Mouse (Mus musculus) myocyte (in vitro differentiated cells): Measurements from ENCODE around the gene Spaca9. TPM values are rescaled to one million over a fixed set of nuclear protein-coding genes. Genes with fewer than 3 reads are reported as not detected.

ENCODE experiments used
- H3K27me3 ChIP-seq: one replicate; pipeline ENCODE4 v1.6.1; 2011; ENCODE audit not compliant: control insufficient read depth, insufficient read depth, insufficient read length
- H3K36me3 ChIP-seq: one replicate; pipeline ENCODE4 v1.6.1; 2011; ENCODE audit not compliant: control insufficient read depth, insufficient read depth
- H3K4me2 ChIP-seq: one replicate; pipeline ENCODE4 v1.6.1; 2011; ENCODE audit warnings: low read depth, control low read depth
- H3K4me3 ChIP-seq: one replicate; pipeline ENCODE4 v1.5.1; 2011; ENCODE audit warnings: mild to moderate bottlenecking, control low read depth, moderate library complexity
- H3K79me2 ChIP-seq: one replicate; pipeline ENCODE4 v1.6.1; 2011; ENCODE audit not compliant: control insufficient read depth, insufficient read depth
- H3ac ChIP-seq: one replicate; pipeline ENCODE4 v1.6.1; 2011; ENCODE audit not compliant: control insufficient read depth, insufficient read length
- CEBPB ChIP-seq: IDR thresholded peaks from 2 replicates; pipeline ENCODE4 v1.6.1; 2011; ENCODE audit warnings: mild to moderate bottlenecking, moderate library complexity; ENCODE audit not compliant: poor library complexity, insufficient read depth, severe bottlenecking
- E2F4 ChIP-seq: IDR thresholded peaks from one replicate; pipeline ENCODE4 v1.6.1; 2011; ENCODE audit warnings: mild to moderate bottlenecking, control low read depth, moderate library complexity; ENCODE audit not compliant: insufficient read depth
- MAX ChIP-seq: IDR thresholded peaks from one replicate; pipeline ENCODE4 v1.6.1; 2011; ENCODE audit warnings: low read depth, mild to moderate bottlenecking, control low read depth
- MYOD1 ChIP-seq, 3 experiments: IDR thresholded peaks; one replicate each; pipeline ENCODE4 v1.6.1; 2011; ENCODE audit warnings: control low read depth in 2 of 3, low read depth in 2 of 3, mild to moderate bottlenecking in 2 of 3, moderate library complexity in 1 of 3; ENCODE audit not compliant: insufficient read length in 2 of 3, control insufficient read depth in 1 of 3
- MYOG ChIP-seq, 3 experiments: IDR thresholded peaks; one replicate each; pipeline ENCODE4 v1.6.1; 2011; ENCODE audit warnings: control low read depth in 2 of 3, low read depth in 2 of 3, mild to moderate bottlenecking in 2 of 3; ENCODE audit not compliant: insufficient read length in 2 of 3, control insufficient read depth in 1 of 3, insufficient read depth in 1 of 3
- POLR2A ChIP-seq: IDR thresholded peaks from one replicate; pipeline ENCODE4 v1.6.1; 2011; ENCODE audit warnings: low read depth, mild to moderate bottlenecking, control low read depth, moderate library complexity; ENCODE audit not compliant: insufficient read length
- POLR2AphosphoS2 ChIP-seq: IDR thresholded peaks from one replicate; pipeline ENCODE4 v1.6.1; 2011; ENCODE audit warnings: low read depth, control low read depth; ENCODE audit not compliant: insufficient read length
- REST ChIP-seq: IDR thresholded peaks from one replicate; pipeline ENCODE4 v1.6.1; 2011; ENCODE audit warnings: mild to moderate bottlenecking, control low read depth, moderate library complexity; ENCODE audit not compliant: insufficient read depth, insufficient read length
- SRF ChIP-seq: IDR thresholded peaks from one replicate; pipeline ENCODE4 v1.6.1; 2011; ENCODE audit warnings: low read depth; ENCODE audit not compliant: control insufficient read depth, insufficient read length
- TCF12 ChIP-seq: IDR thresholded peaks from one replicate; pipeline ENCODE4 v1.6.1; 2011; ENCODE audit warnings: mild to moderate bottlenecking, control low read depth; ENCODE audit not compliant: poor library complexity, insufficient read depth, severe bottlenecking
- TCF3 ChIP-seq: IDR thresholded peaks from one replicate; pipeline ENCODE4 v1.6.1; 2011; ENCODE audit warnings: low read depth, control low read depth; ENCODE audit not compliant: insufficient read length
- USF1 ChIP-seq: IDR thresholded peaks from one replicate; pipeline ENCODE4 v1.6.1; 2011; ENCODE audit warnings: low read depth, mild to moderate bottlenecking, control low read depth, moderate library complexity
- polyA plus RNA-seq: library from polyadenylated mRNA; unstranded; fragments of >200 nt; fragmentation: generic; extraction: Trizol; gene quantifications from one replicate; pipeline ENCODE4 v1.2.1, GENCODE M21; 2012; ENCODE audit warnings: missing spikeins

The Spaca9 gene
- polyA plus RNA-seq, 1 experiment, result 0.47 TPM

GRCm38 (mm10) chr2:28653351-28653750, 46.2 kb downstream of the Spaca9 start:
- Histone ChIP-seq H3K79me2 (peaks cover 5% of the 10 kb centered on the region), H3K4me2 (no peak overlapping the region), H3K36me3 (peaks cover 4% of the 10 kb centered on the region), H3K4me3 (no peak overlapping the region), H3ac (no peak overlapping the region), H3K27me3 (no peaks in the 10 kb centered on the region)
- TF ChIP-seq USF1 (no peak), TCF3 (no peak), MAX (no peak), CEBPB (no peak), SRF (no peak), POLR2A (no peak), E2F4 (no peak), POLR2AphosphoS2 (no peak), MYOD1 (IDR thresholded peaks at IDR 0.05; ENCODE audit: control insufficient read depth in 1 of 3, insufficient read length in 2 of 3, low read depth in 2 of 3) (no peak), MYOG (IDR thresholded peaks at IDR 0.05; ENCODE audit: control insufficient read depth in 1 of 3, insufficient read depth in 1 of 3, insufficient read length in 2 of 3, low read depth in 2 of 3) (no peak), REST (no peak), TCF12 (no peak)

GRCm38 (mm10) chr2:28650526-28650925, 49.0 kb downstream of the Spaca9 start:
- peaks cover 22% of the 10 kb centered on the region for H3K79me2 ChIP-seq
- TF ChIP-seq SRF (no peak), CEBPB (no peak), MAX (no peak), USF1 (no peak), POLR2AphosphoS2 (no peak), MYOG (IDR thresholded peaks at IDR 0.05; ENCODE audit: control insufficient read depth in 1 of 3, insufficient read depth in 1 of 3, insufficient read length in 2 of 3, low read depth in 2 of 3) (no peak), TCF3 (no peak), POLR2A (no peak), TCF12 (no peak), MYOD1 (IDR thresholded peaks at IDR 0.05; ENCODE audit: control insufficient read depth in 1 of 3, insufficient read length in 2 of 3, low read depth in 2 of 3) (no peak), REST (no peak)
- H3K36me3 ChIP-seq, result no peaks in the 10 kb centered on the region
- no peak overlapping the region for H3ac ChIP-seq
- H3K27me3 ChIP-seq, result no peaks in the 10 kb centered on the region
- H3K4me2 ChIP-seq, result no peak overlapping the region
- no peak overlapping the region for H3K4me3 ChIP-seq

GRCm38 (mm10) chr2:28643081-28643480, 56.4 kb downstream of the Spaca9 start:
- H3K4me3 ChIP-seq, result no peak overlapping the region

More at GRCm38 (mm10) chr2:28643081-28643480, 56.4 kb downstream of the Spaca9 start:
- peaks cover 56% of the 10 kb centered on the region for H3K79me2 ChIP-seq
- H3ac ChIP-seq, result no peak overlapping the region
- H3K4me2 ChIP-seq, result no peak overlapping the region
- TF ChIP-seq MYOG (IDR thresholded peaks at IDR 0.05; ENCODE audit: control insufficient read depth in 1 of 3, insufficient read depth in 1 of 3, insufficient read length in 2 of 3, low read depth in 2 of 3), result no peak
- no peak for TF ChIP-seq POLR2AphosphoS2
- no peak for TF ChIP-seq SRF
- no peak for TF ChIP-seq USF1
- TF ChIP-seq CEBPB, result no peak
- TF ChIP-seq TCF3, result no peak
- no peak for TF ChIP-seq TCF12
- no peak for TF ChIP-seq MYOD1 (IDR thresholded peaks at IDR 0.05; ENCODE audit: control insufficient read depth in 1 of 3, insufficient read length in 2 of 3, low read depth in 2 of 3)
- no peak for TF ChIP-seq POLR2A
- no peak for TF ChIP-seq REST
- TF ChIP-seq MAX, result no peak
- TF ChIP-seq E2F4, result no peak
- no peaks in the 10 kb centered on the region for H3K27me3 ChIP-seq
- H3K36me3 ChIP-seq, result no peaks in the 10 kb centered on the region

Other genes with a start within 250 kb of the Spaca9 start
- 0.43 TPM for gene 1700007K13Rik, start 233.4 kb downstream of the Spaca9 start, polyA plus RNA-seq
- gene Mrps2, start 231.7 kb downstream of the Spaca9 start, polyA plus RNA-seq, result 32.4 TPM
- not detected for gene Gbgt1, start 202.8 kb downstream of the Spaca9 start, polyA plus RNA-seq
- not detected for gene Gm10134, start 193.6 kb downstream of the Spaca9 start, polyA plus RNA-seq
- 24.2 TPM for gene Ralgds, start 186.6 kb downstream of the Spaca9 start, polyA plus RNA-seq
- not detected for gene Cel, start 136.3 kb downstream of the Spaca9 start, polyA plus RNA-seq
- 24.4 TPM for gene Gtf3c5, start 116.0 kb downstream of the Spaca9 start, polyA plus RNA-seq
- gene Gfi1b, start 77.7 kb downstream of the Spaca9 start, polyA plus RNA-seq, result not detected
- gene Tsc1, start 58.5 kb downstream of the Spaca9 start, polyA plus RNA-seq, result 7.6 TPM
- 0.59 TPM for gene Ak8, start 437 bp upstream of the Spaca9 start, polyA plus RNA-seq
- gene Gtf3c4, start 140.6 kb upstream of the Spaca9 start, polyA plus RNA-seq, result 26.9 TPM
- 6.4 TPM for gene Ddx31, start 140.7 kb upstream of the Spaca9 start, polyA plus RNA-seq
- 0.04 TPM for gene Barhl1, start 216.9 kb upstream of the Spaca9 start, polyA plus RNA-seq